Mouse (Mus musculus): ENCODE results near the gene Hsf2bp.

DNA sequence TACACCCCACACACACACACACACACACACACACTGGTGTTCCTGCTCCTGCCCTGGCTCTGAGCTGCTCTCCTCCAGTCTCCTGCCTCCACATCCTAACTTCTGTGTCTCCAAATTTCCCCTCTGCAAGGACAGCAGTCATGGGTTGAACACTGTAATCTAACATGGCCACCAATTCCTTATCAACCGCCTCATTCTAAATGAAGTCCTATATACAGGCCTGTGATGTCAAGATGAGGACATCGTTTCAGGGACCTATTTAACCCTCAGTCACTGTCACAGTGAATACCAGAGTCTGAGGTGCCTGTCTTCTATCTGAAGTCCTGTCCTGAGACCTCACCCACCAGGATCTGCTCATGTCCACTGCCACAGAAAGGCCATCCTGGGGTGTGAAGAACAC lies 32.7 kb upstream of the Hsf2bp start:
- TF ChIP-seq EP300 (IDR thresholded peaks at IDR 0.05; ENCODE audit: insufficient read depth, low read depth, low read length) (no peak), CTCF (IDR thresholded peaks at IDR 0.05) (no peak), POLR2A (IDR thresholded peaks at IDR 0.05; ENCODE audit: insufficient read depth, low read depth, low read length) (no peak)
